Mouse (Mus musculus) lung, postnatal 0 days (tissue): Measurements from ENCODE around the gene Rab1a. TPM values are rescaled to one million over a fixed set of nuclear protein-coding genes. Genes with fewer than 3 reads are reported as not detected.

Experiments used
- ATAC-seq: fragments of 200-750 bp; cut with Nextera tagmentation; 2 replicates; pipeline ENCODE4 v1.8.0; 2017; ENCODE audit warnings: moderate library complexity
- DNase-seq: peaks from one replicate; pipeline ENCODE4 v3.0.0-alpha.2; 2016; ENCODE audit warnings: low spot score
- H3K27ac ChIP-seq: fragments of 300-500 bp; sonication (generic); 2 replicates; pipeline ENCODE4 v1.5.1; 2014; ENCODE audit warnings: antibody characterized with exemption, mild to moderate bottlenecking, low read length, mixed read lengths
- H3K27me3 ChIP-seq: fragments of 300-500 bp; sonication (generic); replicated peaks from 2 replicates; pipeline ENCODE4 v1.6.1; 2014; ENCODE audit warnings: low read length, mixed read lengths; ENCODE audit not compliant: insufficient read depth
- H3K36me3 ChIP-seq: fragments of 300-500 bp; sonication (generic); 2 replicates; pipeline ENCODE4 v1.6.1; 2014; ENCODE audit warnings: low read length, mixed read lengths; ENCODE audit not compliant: insufficient read depth
- H3K4me1 ChIP-seq: fragments of 300-500 bp; sonication (generic); 2 replicates; pipeline ENCODE4 v1.6.1; 2014; ENCODE audit warnings: antibody characterized with exemption, low read depth, low read length, mixed read lengths; ENCODE audit not compliant: insufficient read depth
- H3K4me2 ChIP-seq: fragments of 300-500 bp; sonication (generic); replicated peaks from 2 replicates; pipeline ENCODE4 v1.6.1; 2014; ENCODE audit warnings: low read depth, mild to moderate bottlenecking, low read length, moderate library complexity, mixed read lengths
- H3K4me3 ChIP-seq: fragments of 300-500 bp; sonication (generic); 2 replicates; pipeline ENCODE4 v1.5.1; 2014; ENCODE audit warnings: low read depth, low read length
- H3K9ac ChIP-seq: fragments of 300-500 bp; sonication (generic); replicated peaks from 2 replicates; pipeline ENCODE4 v1.6.1; 2014; ENCODE audit warnings: low read depth, mild to moderate bottlenecking
- H3K9me3 ChIP-seq: fragments of 300-500 bp; sonication (generic); 2 replicates; pipeline ENCODE4 v1.6.1; 2016; ENCODE audit warnings: low read length, mixed read lengths
- CTCF ChIP-seq: IDR thresholded peaks from 2 replicates; pipeline ENCODE4 v1.5.1; 2016; ENCODE audit warnings: antibody characterized with exemption, mild to moderate bottlenecking
- EP300 ChIP-seq: IDR thresholded peaks from 2 replicates; pipeline ENCODE4 v1.6.1; 2016; ENCODE audit warnings: antibody characterized with exemption, mild to moderate bottlenecking, control low read depth
- WGBS: fragments of 180-500 bp; shearing (Covaris S2); extraction: QIAGEN DNeasy Blood & Tissue Kit; methylation state at CpG from one replicate; pipeline ENCODE4 v1.1.7; 2014; 5-methylcytosine and 5-hydroxymethylcytosine counted together
- polyA plus RNA-seq: library from polyadenylated mRNA; unstranded; fragments of >200 nt; fragmentation: Nextera tagmentation; extraction: Ambion mirVana; gene quantifications from 2 replicates; pipeline ENCODE4 v1.2.1, GENCODE M21; 2015

Gene Rab1a
- polyA plus RNA-seq, 1 experiment from 2014 or later = 244 TPM

DNA sequence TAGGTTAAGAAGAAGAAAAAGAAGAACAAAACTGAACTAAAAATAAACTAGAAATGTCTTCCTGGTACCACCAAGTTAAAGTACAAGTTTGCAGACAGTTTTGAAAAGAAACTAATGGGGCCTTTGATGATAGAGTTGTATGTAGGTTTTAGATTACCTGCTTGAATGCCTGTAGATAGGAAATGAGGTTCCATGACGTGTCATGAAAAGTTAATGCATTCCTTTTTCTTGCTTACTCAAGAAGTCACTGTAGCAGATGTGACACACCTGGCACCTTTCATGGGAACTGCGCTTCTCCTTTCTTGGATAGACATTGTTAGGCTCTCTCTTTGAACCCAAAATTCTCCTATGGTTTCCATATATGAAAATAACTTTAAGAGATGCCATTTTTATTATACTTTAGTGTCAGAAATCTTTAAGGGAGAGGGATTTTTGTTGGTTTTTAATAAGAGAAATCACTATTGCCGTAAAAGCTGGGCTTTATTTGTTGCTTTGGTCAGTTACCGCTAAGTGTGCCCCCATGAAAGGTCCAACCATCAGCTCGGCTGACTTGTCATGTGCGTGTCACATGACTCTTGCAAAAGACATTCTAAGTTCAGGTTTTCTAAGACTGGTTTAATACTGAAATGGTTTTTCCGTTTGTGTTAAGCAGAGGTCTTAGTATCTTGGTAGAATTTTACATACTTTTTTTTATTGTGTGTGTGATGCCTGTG is 1.2 kb downstream of the Rab1a start:
- Histone ChIP-seq H3K9ac (peak overlapping the region; percentile 100), H3K4me1 (peaks cover 16% of the 10 kb centered on the region; the same call in 1 of the 2 replicates), H3K27me3 (no peaks in the 10 kb centered on the region), H3K4me2 (peak overlapping the region; percentile 62), H3K36me3 (no peaks in the 10 kb centered on the region), H3K4me3 (peak overlapping the region; percentile 100), H3K9me3 (no peaks in the 10 kb centered on the region), H3K27ac (peak overlapping the region; percentile 100)
- TF ChIP-seq CTCF = no peak
- no peak; the same call in 1 of the 2 replicates for TF ChIP-seq EP300
- peak; percentile 41 for DNase-seq
- no peak for ATAC-seq
- whole genome bisulfite sequencing = 20% methylated on average over 7 of the region's 7 CpGs

- no peak for DNase-seq
- Histone ChIP-seq H3K4me1 (peaks cover 16% of the 10 kb centered on the region; the same call in 1 of the 2 replicates), H3K4me2 (no peak overlapping the region), H3K27ac (no peak overlapping the region), H3K36me3 (no peaks in the 10 kb centered on the region), H3K9me3 (no peaks in the 10 kb centered on the region), H3K4me3 (no peak overlapping the region), H3K27me3 (no peaks in the 10 kb centered on the region), H3K9ac (no peak overlapping the region)
- no peak for ATAC-seq
- no peak for TF ChIP-seq CTCF
- TF ChIP-seq EP300 = no peak
- WGBS = 31% methylated on average over 2 of the region's 2 CpGs
These were observed 3.1 kb downstream of the Rab1a start for GRCm38 (mm10) chr11:20204321-20204720.

DNA sequence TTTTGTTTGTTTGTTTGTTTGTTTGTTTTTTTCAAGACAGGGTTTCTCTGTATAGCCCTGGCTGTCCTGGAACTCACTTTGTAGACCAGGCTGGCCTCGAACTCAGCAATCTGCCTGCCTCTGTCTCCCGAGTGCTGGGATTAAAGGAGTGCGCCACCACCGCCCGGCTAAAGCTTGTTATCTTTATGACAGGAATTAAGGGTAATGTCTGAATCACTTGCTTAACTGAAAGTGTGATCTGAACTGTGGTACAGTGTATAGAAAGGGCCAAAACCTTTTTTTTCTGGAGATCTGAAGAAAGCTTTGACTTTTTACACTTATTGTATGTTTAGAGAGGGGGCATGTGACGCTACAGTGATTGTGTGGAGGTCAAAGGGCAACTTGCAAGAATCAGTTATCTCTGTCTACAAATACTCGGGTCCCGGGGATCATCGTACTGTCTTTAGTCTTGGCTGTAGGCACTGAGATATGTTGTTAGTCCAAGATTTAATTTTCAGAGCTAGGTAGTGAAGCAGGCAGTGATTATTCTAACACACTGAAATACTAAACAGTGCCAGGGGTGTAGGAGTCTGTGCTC is 3.7 kb downstream of the Rab1a start:
- H3K27ac ChIP-seq = no peak overlapping the region

DNA sequence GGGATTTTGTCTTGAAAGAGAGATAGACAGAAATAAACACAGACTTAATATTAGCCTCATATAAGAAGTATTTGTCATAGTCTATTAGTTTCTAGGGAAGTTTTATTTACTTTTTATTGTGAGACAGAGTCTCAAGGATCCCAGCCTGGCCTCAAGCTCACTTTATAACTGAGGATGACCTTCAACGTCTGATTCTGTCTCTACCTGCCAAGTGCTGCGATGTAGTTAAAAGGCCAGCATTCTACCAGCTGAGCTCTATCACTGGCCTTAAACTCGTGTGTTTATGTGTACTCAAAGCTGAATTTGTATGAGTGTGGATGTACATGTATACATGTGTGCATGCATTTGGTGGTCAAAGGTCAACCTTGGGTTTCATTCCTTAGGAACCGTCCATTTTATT is 4.3 kb downstream of the Rab1a start:
- peaks cover 16% of the 10 kb centered on the region; the same call in 1 of the 2 replicates for H3K4me1 ChIP-seq
- no peak for ATAC-seq
- H3K9ac ChIP-seq = no peak overlapping the region

More for the DNA sequence above, 3.7 kb downstream of the Rab1a start:
- Histone ChIP-seq H3K27me3 (no peaks in the 10 kb centered on the region), H3K9ac (no peak overlapping the region), H3K4me2 (no peak overlapping the region), H3K36me3 (no peaks in the 10 kb centered on the region), H3K4me1 (peaks cover 16% of the 10 kb centered on the region; the same call in 1 of the 2 replicates), H3K4me3 (no peak overlapping the region), H3K9me3 (no peaks in the 10 kb centered on the region)
- TF ChIP-seq CTCF = no peak
- TF ChIP-seq EP300 = no peak
- no peak for DNase-seq
- ATAC-seq = no peak
- WGBS = 49% methylated on average over 9 of the region's 9 CpGs

DNA sequence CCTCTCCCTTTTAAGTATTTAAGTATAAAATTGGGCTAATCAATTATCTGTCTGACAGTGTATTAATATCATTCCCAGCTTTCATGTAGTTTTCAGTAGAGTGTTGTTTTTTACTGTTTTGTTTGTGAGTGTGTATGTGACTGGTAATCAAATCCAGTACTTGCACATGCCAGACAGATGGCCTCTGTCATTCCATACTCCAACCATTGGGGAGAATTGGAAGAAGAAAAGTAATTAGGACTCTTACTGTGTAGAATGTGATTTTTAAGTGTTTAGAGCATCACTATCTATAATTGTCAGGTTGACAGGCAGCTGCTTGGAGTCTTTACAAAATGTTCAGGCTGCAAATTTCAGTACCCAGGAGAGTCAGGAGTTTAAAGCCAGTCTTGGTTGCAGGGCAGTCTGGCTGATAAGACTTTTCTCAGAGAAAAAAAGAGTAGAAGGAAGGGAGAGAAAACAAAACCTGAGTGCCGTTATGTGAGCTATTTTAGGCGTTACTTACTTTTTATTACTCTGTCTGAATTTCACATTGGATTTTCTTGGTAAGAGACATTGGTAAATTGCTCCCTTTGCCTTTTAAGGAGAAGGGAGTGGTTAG is 5.5 kb downstream of the Rab1a start:
- no peak overlapping the region for H3K4me2 ChIP-seq
- 30% methylated on average over 2 of the region's 2 CpGs for WGBS

More for the DNA sequence above, 4.3 kb downstream of the Rab1a start:
- Histone ChIP-seq H3K27ac (no peak overlapping the region), H3K9me3 (no peaks in the 10 kb centered on the region), H3K4me2 (no peak overlapping the region), H3K4me3 (no peak overlapping the region), H3K36me3 (no peaks in the 10 kb centered on the region), H3K27me3 (no peaks in the 10 kb centered on the region)
- DNase-seq = no peak
- TF ChIP-seq EP300 = no peak
- no peak for TF ChIP-seq CTCF
- 43% methylated on average over 4 of the region's 4 CpGs for WGBS

DNA sequence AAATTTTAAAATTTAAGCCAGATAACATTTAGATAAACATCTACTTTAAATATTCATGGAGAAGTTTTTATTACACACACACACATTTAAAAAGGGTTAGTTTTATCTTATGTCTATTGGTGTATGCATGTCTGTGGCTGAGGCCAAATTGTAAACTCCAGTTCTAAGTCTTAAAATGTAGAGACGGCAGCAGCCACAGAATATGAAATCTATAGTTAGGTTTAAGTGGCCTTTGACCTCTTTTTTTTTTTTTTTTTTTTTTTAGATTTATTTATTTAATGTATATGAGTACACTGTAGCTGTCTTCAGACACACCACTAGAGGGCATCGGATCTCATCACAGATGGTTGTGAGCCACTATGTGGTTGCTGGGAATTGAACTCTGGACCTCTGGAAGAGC is 6.4 kb downstream of the Rab1a start:
- ATAC-seq (no peak), DNase-seq (no peak)
- no peak overlapping the region for H3K4me2 ChIP-seq
- H3K27ac ChIP-seq = no peak overlapping the region
- peaks cover 21% of the 10 kb centered on the region; the same call in 1 of the 2 replicates for H3K4me1 ChIP-seq
- H3K4me3 ChIP-seq = no peak overlapping the region
- H3K9ac ChIP-seq = no peak overlapping the region
- H3K27me3 ChIP-seq = no peaks in the 10 kb centered on the region
- H3K9me3 ChIP-seq = no peaks in the 10 kb centered on the region
- TF ChIP-seq EP300 = no peak
- TF ChIP-seq CTCF = peak; percentile 16; the same call in 1 of the 2 replicates
- WGBS = 84% methylated on average over 2 of the region's 2 CpGs
- no peaks in the 10 kb centered on the region for H3K36me3 ChIP-seq

More for the DNA sequence above, 5.5 kb downstream of the Rab1a start:
- H3K4me3 ChIP-seq = no peak overlapping the region
- H3K36me3 ChIP-seq = no peaks in the 10 kb centered on the region
- H3K27me3 ChIP-seq = no peaks in the 10 kb centered on the region
- DNase-seq (no peak), ATAC-seq (no peak)
- no peaks in the 10 kb centered on the region for H3K9me3 ChIP-seq
- H3K4me1 ChIP-seq = peaks cover 21% of the 10 kb centered on the region; the same call in 1 of the 2 replicates
- TF ChIP-seq EP300 = no peak
- TF ChIP-seq CTCF = no peak
- no peak overlapping the region for H3K9ac ChIP-seq
- no peak overlapping the region for H3K27ac ChIP-seq
